Mouse (Mus musculus) frontal cortex, postnatal 10 days (tissue): ENCODE data around the gene Etv2.

Experiments
- DNase-seq, 2 experiments: peaks; one replicate each; pipeline ENCODE4 v3.0.0; 2022; ENCODE audit warnings: low spot score in 2 of 2, mixed read lengths in 1 of 2

Gene Etv2

DNA sequence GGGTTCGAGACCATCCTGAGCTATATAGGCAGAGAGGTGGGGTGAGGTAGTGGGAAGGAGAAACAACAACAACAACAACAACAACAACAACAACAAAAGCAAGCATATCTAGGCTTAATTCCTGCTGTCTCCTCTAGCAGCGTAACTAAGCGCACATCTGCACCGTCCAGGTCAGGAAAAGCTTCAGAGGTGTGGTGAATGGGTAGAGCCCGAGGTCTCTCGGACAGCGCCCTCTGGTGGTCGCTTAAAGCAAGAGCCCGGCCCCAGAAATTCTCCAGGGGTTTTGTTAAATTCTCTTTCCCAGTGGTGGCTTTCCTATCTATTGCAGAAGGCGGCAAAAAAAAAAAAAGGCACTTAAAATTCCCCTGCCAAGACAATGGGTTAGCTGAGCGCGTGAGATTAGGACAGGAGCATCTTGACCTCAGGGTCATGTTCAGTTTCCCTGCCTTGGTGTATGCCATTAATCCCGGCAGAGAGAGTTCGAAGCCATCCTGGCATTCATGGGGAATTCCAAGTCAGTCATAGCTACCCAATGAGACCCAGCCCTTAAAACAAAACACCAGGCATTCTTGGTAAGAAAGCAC is 22.0 kb downstream of the Etv2 start:
- DNase-seq = peak in 1 of 2 experiments; percentile 29

DNA sequence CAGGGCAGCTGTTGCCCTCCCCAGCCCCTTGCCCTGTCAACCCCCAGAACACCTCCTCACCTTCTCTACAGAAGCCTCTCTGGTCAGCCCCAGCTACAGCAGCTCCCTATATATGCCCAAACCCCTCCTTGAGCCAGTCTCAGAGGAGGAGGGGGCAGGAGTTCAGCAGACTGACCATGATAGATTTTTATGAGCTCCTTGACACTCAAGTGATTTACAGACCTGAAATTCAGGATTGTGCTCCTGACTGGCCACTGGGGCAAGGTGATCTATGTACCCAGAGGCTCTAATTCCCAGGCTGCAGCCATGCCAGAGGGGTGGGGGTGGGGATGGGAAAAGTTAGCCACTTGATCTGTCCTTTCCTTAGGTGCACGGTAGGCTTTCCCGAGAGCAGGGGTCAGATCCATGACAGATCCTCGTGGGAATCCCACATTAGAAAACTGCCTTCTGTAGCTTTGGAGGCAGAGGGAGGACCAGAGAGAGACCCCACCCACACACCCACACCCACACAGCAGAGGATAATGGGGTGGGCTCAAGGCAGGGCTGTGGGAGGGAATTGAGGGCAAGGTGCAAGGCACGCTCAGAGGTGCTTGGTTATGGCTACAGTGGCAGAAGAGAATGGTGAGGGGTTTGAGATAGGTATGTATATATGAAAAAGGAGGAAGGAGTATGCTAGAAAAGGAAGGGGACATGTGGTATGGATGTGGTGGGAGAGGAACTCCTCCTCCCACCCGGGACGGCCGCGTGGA is 22.8 kb downstream of the Etv2 start, which contains the start of gene Upk1a:
TSS of gene Upk1a (minus strand) at position 194 of the 749 bp plus-strand sequence.
- no peak for DNase-seq

DNA sequence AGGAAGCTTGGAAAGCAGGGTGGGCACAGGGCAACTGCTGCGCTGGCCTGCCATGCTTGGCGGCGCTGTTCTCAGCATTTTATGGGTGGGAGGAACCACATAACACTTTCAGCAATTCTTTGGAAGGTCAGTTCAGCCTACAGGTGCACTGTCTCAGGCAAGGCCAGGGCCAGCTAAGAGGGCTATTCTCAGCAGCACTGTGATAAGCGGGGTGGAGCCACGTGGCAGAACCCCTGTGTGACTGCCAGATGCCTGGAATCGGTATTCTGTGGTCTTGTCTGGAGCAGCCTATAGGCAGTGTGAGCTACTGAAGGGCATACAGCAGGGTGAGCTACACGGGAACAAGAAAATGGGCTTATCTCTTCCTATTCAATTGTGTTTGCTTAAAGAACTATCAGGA is 25.6 kb downstream of the Etv2 start:
- no peak for DNase-seq

DNA sequence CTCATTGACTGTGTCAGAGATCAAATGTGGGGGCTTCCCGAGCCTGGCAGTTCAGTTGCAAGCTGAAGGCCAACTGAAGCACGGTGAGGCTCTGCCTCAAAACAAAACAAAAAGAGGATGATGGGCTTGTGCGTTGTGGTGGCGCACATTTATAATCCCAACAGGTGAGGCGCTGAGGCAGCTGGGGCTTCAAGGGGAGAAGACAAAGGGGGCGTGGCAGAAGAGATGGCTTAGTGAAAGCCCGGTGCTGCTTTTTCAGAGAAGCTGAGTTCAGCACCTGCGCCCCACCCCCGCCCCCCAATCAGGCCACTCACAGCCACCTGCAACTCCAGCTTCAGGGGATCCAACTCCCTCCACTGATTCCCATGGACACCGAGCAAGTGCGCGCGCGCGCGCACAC is 27.2 kb downstream of the Etv2 start:
- no peak for DNase-seq

DNA sequence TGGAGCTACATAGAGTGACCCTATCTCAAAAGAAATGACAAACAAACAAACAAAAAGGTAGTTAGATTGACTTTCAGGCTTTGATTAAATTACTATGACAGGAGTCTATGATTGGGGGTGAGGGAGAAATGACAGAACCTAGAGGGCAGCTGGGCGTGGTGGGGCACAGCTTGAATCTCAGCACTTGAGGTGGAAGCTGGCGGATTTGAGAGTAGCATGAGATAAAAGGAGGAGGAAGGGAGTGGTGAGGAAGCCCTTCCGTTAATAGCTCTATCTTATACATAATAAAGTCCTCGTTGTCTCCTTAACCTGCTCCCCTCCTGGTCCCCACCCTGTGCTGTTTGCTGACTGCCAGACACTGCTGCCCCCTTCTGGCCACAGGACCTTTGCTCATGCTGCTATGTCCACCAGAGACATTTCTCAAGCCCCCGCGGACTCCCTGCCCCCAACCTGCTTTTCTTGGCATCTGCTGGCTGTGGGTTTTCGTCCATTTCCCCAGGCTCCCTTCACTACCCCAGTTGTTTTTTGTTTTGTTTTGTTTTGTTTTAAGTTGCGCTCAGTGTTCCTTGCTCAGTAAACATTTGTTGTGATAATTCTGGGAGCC is 27.8 kb downstream of the Etv2 start:
- no peak for DNase-seq

DNA sequence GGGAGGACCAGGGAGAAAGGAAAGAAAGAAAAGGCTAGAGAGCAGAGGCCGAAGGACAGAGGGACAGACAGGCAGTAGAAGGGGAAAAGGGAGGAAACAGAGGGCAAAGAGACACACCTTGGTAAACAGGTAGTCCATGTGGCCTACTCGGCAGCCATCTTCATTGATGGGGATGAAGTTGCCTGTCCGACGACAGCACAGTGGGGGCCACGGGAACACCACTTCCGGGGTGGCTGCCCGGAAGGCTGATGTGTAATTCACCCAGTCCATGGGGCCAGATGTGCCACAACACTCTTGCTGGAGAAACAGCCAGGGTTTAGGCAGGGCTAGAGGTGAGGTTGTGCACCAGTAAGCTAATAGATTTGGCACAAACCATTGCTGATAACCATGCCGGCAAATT is 30.7 kb downstream of the Etv2 start:
- DNase-seq = no peak

DNA sequence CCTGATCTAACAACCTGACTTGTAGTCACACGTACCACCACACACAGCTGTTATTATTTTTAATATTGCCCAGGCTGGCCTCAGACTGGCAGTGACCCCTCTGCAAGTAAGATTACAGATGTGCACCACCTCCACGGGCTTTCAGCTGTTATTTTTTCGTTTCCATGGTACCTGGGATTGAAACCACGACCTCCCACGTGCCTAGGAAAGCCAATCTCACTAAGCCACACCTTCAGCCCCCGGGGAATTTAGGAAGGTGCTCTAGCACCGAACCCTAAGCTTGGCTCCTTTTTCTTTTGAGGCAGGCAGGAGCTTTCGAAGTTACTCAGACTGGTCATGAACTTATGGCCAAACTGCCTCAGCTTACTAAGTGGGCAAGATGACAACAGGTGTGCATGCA is 31.2 kb downstream of the Etv2 start:
- no peak for DNase-seq

DNA sequence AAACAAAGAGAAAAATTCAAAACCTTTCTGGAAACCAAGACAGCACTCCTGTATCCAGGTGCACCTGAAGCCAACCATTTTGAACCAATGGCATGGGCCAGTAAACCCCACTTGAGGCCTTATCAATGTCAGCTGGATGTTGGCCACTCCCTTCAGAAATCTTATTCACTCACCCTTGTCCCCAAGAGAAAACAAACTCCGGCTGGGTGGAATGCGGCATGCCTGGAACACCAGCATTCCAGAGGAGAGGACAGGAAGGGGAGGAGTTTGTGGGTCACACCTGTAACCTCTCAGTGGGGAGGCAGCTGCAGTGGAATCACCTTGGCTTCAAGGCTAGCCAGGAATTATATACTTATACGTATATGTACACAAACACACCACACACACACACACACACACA is 33.1 kb downstream of the Etv2 start:
- DNase-seq = no peak

DNA sequence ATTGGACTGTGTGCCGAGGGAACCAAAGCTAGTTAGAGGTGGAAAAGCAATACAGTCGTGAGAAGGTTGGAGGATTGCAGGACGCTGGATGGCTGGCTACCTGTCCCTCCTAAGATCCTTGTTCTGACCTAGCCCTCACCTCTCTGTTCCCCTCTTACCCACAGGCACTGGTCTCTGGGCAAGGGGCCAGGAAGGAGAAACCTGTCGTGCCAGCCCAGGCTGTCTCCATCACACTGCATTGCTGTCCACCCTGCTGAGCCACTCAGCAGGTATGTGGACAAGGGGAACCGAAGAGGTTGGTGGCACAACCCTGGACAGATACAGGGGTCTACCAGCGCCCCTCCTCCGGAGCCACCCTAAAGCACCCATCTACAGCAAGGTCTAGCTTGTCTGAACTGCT is 35.0 kb downstream of the Etv2 start:
- DNase-seq = no peak

DNA sequence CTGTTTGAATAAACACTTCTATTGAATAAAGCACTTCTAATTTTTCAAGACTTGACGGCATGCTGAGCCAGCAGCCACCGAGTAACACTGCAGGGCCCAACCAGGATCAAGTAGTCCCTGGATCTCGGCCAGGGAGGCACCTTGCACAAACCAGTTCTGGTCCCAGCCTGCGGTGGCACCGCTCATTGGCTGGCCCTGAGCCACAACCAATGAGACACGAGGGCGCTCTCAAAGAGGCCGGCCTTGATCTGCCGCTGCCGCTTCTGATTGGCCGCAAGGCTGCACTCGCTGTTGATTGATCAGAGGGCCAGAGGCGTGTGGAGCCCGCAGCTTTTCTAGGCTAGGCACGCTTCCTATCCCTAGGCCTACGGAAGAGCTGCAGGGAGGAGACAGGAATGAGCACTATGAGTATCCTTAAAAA is 35.7 kb downstream of the Etv2 start:
- DNase-seq = peak; percentile 87 to 89

DNA sequence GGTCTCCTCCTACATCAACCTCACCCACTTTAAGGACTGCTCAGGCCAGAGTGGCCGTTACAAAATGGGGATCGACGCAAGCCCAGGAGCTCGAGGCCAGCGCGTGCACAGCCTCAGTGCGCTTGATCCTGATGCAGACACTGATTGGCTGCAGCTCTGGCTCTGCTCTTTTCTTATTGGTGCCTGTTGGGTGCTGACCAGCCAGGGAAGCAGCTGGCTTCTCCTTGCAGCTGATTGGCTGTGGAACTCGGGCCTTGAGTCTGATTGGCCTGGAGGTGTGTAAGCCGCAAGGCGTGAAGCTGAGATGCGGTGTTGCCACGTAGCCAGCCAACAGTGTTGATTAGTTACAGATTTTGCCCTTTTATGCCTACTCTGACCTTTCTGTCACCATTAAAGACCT is 36.9 kb downstream of the Etv2 start, which contains the start of gene Zbtb32:
TSS of gene Zbtb32 (minus strand) at position 124 of the 400 bp plus-strand sequence.
- DNase-seq = no peak

DNA sequence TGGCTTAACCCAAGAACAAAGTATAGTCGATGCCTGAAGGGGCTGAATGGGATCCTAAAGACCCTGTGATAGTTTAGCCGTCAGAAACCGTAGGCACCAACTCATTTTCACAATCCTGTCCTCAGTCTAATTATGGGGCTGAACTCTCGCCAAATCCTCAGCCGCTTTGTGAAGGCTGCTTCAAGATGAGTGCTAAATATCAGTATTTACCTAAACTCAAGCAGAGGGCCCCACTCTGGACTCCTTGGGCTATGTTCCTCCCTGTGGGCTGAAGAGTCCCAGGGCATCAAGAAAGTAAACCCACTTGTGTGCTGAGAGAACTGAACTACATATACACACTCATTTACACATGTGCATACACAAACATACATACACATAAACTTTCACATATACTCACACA is 38.8 kb downstream of the Etv2 start:
- no peak for DNase-seq

DNA sequence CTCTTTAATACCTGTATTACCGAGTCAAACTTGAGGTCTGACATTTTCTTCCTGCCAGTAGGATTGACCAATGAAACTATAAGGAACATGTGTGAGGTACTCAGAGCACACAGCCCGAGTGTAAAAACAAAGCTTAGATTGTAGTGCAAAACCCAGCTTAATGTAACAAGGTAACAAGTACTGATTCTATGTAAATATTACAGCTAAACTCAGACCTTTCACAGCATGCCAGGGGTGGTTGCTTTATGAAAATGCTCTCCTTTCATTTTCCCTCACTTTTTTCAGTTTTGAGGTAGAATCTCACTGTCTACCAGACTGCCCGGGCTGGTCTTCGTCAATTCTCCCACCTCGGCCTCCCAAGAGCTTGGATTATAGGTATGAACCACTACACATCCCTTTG is 39.6 kb downstream of the Etv2 start:
- DNase-seq = no peak

DNA sequence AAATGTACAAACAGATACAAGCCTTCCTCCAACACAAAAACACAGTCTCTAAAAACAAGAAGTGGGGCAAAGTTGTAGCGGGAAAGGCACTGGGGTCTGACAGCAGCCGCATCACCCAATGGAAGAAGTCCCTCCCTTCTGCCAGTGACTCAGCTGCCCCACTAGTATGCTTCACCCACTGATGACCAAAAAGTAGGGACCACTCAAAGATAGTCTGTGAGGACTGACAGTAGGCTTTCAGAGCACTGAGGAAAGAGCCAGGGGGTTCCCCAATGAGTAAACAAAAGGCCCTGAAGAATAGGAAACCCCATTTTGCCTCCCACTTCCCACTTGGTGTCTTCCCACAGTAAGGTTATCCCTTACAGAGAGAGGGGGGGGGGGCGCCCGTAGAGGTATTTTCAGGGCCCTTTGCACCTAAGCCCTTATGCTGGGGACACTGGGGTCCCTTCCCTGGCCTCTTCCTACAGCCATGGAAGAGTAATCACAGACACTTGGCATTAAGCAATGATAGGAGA is 41.1 kb downstream of the Etv2 start:
- DNase-seq = no peak

DNA sequence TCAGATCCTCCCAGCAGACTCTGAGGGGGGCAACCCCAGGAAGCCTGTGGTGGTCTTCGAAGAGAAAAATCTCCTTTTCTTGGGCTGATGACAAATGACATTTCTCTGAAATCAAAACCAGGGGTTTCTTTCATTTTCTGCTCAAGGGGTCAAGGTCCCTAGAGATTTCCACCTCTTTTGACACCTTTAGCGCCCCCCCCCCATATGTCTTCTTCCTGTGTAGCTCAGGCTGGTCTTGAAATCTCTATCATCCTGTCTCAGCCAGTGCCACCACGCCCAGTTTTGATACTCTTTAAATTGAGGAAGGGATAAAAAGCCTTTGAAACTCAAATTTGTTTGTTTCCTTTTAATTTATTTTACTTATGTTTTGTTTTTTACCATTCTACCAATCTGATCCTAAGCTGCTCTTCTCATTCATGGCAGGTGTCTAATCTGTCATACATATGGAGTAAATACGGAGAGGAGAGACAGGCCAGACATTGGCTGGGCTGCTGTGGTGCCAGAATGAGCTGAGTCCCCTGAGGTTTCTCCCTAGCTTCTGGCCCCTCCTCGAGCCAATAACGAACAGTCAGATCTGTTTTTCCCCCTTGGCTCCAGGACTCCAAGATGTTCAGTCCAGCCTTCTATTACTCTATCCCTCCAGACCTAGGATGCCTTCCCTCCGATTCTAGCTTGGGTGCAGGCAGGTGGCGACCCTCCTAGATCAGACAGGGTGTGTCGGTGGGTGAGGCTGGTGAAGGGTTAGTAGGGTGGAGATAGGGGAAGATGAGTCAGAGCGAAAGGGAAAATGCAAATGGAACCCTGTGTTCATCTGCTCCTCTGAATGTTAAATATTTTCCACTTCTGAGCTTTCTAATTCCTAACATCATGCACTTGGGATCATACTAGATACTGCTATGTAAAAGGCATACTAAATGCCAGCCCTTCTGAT is 41.8 kb downstream of the Etv2 start:
- DNase-seq = no peak

DNA sequence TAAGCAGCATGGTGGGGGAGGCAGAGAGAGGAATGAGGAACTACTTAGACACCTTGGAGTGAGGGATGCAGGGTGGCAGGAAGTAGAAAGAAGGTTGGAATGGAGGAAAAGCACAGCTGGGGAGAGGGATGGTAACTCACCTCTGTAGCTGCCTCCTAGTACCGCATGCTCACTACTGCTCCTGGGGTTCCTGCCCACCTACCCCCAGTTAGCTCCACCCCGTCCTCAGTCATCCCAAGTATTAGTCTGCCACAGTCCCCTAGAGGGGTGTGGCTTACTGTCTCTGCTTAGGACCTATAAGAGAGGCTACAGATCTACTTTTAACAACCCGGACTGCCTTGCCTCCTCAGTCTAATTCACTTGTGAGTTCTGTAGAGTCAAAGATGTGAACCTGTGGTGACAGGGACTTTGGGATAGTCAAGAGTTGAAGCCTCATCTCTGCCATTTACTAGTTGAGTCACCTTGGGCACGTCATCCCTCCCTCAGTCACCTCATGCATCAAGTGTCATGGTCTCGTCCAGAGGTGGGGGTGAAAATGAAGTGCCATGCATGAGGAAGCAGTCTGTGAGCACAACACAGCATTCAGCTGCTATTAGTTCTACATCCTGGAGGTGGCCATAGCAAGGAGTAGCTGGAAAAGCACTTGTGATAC is 42.8 kb downstream of the Etv2 start:
- DNase-seq = no peak

DNA sequence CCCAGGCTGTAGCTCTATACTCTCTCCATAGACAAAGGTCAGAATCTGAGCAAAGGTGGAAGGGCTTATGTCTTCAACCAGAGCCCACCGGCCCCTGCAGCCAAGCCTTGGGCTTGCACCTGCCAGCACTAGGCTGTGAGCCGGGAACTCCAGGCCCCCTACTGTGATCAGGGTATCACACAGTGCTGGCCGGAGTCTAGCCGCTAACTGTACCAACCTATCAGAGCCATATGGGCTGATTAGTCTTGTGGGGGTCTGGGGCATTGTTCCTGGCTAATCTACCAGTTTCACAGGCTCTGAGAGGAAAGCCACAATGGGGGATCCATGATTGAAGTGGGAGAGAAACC is 44.1 kb downstream of the Etv2 start:
- no peak for DNase-seq

DNA sequence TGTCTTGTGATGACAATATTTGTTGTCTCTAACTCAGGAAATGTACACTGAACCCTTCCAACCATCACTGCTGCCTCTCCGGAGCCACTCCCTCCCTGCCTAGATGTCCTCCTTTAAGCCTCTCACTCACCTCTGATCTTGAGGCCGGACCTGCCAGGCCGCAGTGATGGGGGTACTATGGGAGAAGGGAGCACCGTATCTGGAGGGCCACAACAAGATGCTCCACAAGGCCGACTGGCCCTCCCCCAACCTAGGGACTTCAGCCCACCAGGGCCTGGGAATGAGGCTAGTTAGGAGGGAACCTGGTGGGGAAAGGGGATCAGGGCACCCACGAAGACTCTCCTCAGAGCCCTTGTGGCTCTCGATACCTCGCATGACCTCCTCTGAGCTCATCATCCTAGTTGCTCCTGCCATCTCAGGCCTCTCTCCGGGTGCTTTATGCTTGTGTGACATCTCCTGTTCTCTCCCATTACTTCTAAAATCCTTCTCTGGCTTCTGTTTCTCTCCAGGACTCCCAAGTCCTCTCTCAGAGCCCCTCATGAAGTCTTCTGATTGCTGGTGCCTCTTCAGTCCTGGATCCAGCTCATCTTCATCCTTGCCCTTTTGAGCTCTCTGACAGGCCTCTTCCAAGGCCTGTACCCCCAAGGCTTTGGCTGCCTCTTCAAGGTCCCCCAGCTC is 44.6 kb downstream of the Etv2 start:
- no peak for DNase-seq

DNA sequence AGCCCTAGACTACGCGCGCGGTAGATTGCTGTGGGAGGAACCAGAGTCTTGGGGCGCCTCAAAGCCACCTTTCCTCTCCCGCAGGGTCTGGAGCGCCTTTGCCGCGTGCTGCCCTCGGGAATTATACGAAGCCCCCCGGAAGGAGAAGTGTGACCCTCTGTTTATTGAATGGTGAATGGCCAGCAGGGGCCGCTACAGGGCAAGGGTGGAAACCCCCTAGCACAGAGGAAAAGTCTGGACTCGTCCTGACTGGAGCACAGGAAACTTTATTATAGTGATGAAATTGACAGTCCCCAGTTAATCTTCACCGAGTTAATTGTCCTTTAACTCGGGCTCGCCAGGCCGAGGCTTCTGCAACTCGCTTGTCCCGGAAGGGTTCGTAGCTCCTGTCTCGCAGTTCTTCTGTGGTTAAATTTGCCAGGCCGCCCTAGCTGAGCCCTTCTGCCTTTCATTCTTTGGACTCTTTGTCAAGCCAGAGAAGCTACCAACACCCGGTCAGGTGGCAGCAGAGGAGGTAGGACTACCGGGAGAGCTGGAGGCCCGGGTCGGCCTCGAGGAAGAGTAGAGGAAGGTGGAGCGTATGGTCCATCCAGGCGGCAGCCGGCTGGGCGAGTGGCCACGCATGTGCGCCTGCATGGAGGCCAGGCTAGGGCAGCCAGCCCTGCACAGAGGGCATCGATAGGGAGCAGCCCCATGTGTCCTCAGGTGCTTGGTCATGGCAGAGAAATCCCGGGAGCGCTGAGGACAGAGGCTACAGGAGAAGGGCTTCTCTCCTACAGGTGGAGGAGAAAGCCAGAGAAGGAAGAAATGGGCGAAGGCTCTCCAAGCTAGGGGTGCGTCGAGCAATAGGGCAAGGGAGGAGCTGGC is 46.0 kb downstream of the Etv2 start:
- DNase-seq = peak; percentile 61 to 85
